Mouse (Mus musculus): ENCODE data around the gene Tnfrsf13b. TPM values are rescaled to one million over a fixed set of nuclear protein-coding genes. Genes with fewer than 3 reads are reported as not detected.

Gene Tnfrsf13b
- 1.9 and 2.3 TPM in 2 replicates for polyA plus RNA-seq (2012; rRNA removed)

GRCm38 (mm10) chr11:61126606-61127355 is at the start of gene Tnfrsf13b:
Tnfrsf13b (plus strand) TSS chr11:61126755.

GRCm38 (mm10) chr11:61174821-61175658 is 48.5 kb downstream of the Tnfrsf13b start, which contains the start of gene Usp22:
Usp22 (minus strand) TSS chr11:61175055.

Other genes with a start within 250 kb of the Tnfrsf13b start
- 73.6 and 80.0 TPM in 2 replicates for gene Tmem11, start 247.5 kb upstream of the Tnfrsf13b start, polyA plus RNA-seq (2012; rRNA removed)
- 37.1 and 43.4 TPM in 2 replicates for gene Natd1, start 212.0 kb upstream of the Tnfrsf13b start, polyA plus RNA-seq (2012; rRNA removed)
- 13.1 and 17.1 TPM in 2 replicates for gene Map2k3, start 194.7 kb upstream of the Tnfrsf13b start, polyA plus RNA-seq (2012; rRNA removed)
- 3.2 and 4.9 TPM in 2 replicates for gene Kcnj12, start 104.2 kb upstream of the Tnfrsf13b start, polyA plus RNA-seq (2012; rRNA removed)
- 242 and 252 TPM in 2 replicates for gene Usp22, start 48.3 kb downstream of the Tnfrsf13b start, polyA plus RNA-seq (2012; rRNA removed)
- 0.04 and 0.19 TPM in 2 replicates for gene Aldh3a1, start 80.8 kb downstream of the Tnfrsf13b start, polyA plus RNA-seq (2012; rRNA removed)
- gene Aldh3a2, start 140.7 kb downstream of the Tnfrsf13b start, polyA plus RNA-seq (2012; rRNA removed) = 33.2 and 33.3 TPM in 2 replicates
- 0.02 and 0.10 TPM in 2 replicates for gene Slc47a2, start 216.1 kb downstream of the Tnfrsf13b start, polyA plus RNA-seq (2012; rRNA removed)